Mouse (Mus musculus): ENCODE results near the gene Plagl2.

DNA sequence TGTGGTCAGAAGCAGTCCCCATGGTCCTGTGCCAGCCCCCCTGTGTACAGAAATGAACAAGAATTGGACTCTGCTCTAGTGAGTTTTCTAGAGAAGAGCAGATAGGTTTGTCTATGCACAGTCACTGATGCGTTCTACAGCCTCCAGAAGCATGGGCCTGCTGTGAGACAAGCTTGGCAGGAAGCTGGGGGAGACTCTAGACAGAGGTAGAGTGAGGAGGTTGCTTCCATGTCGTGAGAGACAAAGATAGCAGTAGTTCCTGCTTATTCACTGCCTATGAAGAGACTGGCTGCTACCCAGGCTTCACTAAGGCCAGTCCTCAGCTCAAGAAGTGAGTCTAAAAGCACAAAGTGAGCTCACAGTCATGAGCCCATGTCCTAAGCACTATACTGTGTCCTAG, 50.0 kb downstream of the Plagl2 start:
- TF ChIP-seq CTCF (IDR thresholded peaks at IDR 0.05; ENCODE audit: borderline replicate concordance, insufficient read depth, low read length) (no peak), POLR2A (IDR thresholded peaks at IDR 0.05; ENCODE audit: low read depth, low read length) (no peak)

Measured in embryonic fibroblast, embryonic 13.5 days (primary cell).